Mouse (Mus musculus): ENCODE results near the gene Cyp3a13. TPM values are rescaled to one million over a fixed set of nuclear protein-coding genes. Genes with fewer than 3 reads are reported as not detected.
"Not testable (repeated sequence)": the region's sequence is repeated elsewhere in the genome, so short reads cannot be mapped to it uniquely, and the experiment has no call there.

Gene Cyp3a13
- polyA plus RNA-seq, 1 experiment from 2014 or later, result 0.26 TPM

DNA sequence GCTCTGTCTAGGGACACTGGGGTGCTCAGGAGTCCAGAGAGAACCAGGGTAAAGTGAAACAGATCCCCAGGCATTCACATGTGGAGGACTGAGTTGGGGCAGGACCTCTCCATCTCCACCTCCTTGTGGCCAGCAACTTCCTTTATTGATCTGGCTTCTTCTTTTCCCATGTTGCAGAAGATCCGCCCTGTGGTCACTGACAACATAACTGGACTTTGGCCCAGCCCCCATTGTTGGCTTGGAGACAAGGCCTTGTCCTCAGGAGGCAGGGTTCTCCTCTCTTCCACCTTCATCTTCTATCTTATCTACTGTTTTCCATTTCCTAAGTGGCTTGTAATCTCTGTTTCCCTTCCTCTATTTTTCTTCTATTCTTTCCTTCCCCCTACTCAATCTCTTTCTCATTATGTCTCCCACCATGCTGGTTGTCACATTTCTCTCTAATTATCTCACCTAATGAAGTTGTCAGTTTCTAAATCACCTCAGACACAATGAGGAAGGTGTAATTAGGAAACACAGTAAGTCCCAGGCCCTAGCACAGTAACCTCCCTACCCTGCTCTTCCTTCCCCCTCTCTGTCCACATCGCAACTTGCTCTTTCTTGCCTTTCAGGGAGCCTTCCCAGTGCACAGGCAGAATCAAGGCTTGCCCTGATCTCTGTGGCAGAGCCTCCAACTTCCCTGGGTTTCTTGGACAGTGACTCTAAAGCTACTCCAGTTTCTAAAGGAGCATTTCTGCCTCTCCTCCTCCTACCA lies 63.3 kb downstream of the Cyp3a13 start, which contains the start of gene Pilrb1:
Gene Pilrb1 (minus strand): TSS at position 147 of the 751 bp plus-strand sequence.
- H3K27ac ChIP-seq (ENCODE audit: low read length); H3K9ac ChIP-seq (ENCODE audit: low read length); H3K27me3 ChIP-seq (ENCODE audit: control insufficient read depth, insufficient read depth, low read length); H3K9me3 ChIP-seq (replicated peaks; ENCODE audit: control insufficient read depth, low read length); H3K4me2 ChIP-seq (ENCODE audit: low read depth, low read length); H3K4me1 ChIP-seq (ENCODE audit: control insufficient read depth, insufficient read depth, low read length); H3K4me3 ChIP-seq (ENCODE audit: low read length); ATAC-seq (replicated peaks; ENCODE audit: extremely low read depth, insufficient read depth, low FRiP score); H3K36me3 ChIP-seq (ENCODE audit: control insufficient read depth, insufficient read depth): not testable (repeated sequence)
- WGBS, result 63% methylated on average over 2 of the region's 2 CpGs

DNA sequence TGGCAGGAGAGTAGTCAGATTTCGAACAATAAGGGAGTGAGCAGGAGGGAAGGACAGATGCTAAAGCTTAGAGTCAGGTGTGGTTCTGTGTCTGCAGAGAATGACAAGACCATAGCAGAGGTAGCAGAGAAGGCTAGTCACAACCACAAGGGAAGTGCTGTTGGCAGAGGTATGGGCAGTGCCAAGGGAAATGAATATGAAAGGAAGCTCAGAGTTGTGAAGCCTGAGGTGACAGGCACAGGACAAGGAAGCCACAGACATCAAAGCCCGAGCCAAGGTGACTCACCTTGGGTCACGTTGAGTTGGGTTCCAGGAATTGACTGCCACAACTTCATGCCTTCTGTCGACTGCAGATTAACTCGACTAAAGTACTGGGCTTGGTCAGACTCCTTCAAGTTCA lies 64.5 kb downstream of the Cyp3a13 start:
- H3K4me1 ChIP-seq (ENCODE audit: control insufficient read depth, insufficient read depth, low read length); H3K27me3 ChIP-seq (ENCODE audit: control insufficient read depth, insufficient read depth, low read length); H3K9ac ChIP-seq (ENCODE audit: low read length); H3K36me3 ChIP-seq (ENCODE audit: control insufficient read depth, insufficient read depth); H3K27ac ChIP-seq (ENCODE audit: low read length); ATAC-seq (replicated peaks; ENCODE audit: extremely low read depth, insufficient read depth, low FRiP score); H3K4me3 ChIP-seq (ENCODE audit: low read length); H3K4me2 ChIP-seq (ENCODE audit: low read depth, low read length); H3K9me3 ChIP-seq (replicated peaks; ENCODE audit: control insufficient read depth, low read length): not testable (repeated sequence)
- WGBS, result 52% methylated on average over 4 of the region's 5 CpGs

DNA sequence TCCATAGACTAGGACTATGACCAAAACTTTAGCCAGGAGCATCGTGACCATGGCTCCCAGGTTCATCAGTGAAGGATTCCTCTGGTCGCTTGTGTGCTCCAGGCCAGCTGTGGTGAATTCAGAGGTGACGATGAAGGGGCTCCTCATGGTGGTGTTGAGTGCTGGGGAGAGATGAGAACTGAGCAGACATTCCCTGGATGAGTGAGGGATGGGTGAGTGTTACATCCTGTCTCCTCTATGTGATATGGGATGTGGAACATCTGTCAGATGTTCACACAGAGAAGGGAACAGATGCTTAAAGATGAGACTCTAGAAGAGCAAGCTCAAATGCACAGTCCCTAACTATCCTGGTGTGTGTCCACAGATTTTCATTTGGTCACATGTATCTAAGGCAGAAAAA lies 66.5 kb downstream of the Cyp3a13 start:
- 65% methylated on average over 3 of the region's 3 CpGs for WGBS
- H3K4me3 ChIP-seq (ENCODE audit: low read length); H3K27ac ChIP-seq (ENCODE audit: low read length); H3K4me2 ChIP-seq (ENCODE audit: low read depth, low read length); H3K27me3 ChIP-seq (ENCODE audit: control insufficient read depth, insufficient read depth, low read length); ATAC-seq (replicated peaks; ENCODE audit: extremely low read depth, insufficient read depth, low FRiP score); H3K9ac ChIP-seq (ENCODE audit: low read length); H3K9me3 ChIP-seq (replicated peaks; ENCODE audit: control insufficient read depth, low read length); H3K4me1 ChIP-seq (ENCODE audit: control insufficient read depth, insufficient read depth, low read length); H3K36me3 ChIP-seq (ENCODE audit: control insufficient read depth, insufficient read depth): not testable (repeated sequence)

DNA sequence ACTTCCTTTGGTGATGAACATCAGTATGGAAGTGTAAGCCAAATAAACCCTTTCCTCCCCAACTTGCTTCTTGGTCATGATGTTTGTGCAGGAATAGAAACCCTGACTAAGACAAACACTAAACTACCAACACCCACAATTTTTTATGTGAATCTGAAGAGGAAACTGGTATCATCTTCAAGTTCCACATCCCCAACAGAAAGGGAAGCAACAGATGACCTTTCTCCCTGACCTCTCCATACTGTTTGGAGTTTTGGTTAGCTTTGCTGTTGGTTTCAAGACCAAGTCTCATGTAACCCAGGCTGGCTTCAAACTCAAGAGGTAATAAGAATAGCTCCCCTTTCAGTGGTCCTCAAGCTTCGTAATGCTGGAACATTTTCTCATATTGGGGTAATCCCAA lies 71.1 kb downstream of the Cyp3a13 start:
- not testable (repeated sequence) for H3K4me2 ChIP-seq (ENCODE audit: low read depth, low read length); H3K9me3 ChIP-seq (replicated peaks; ENCODE audit: control insufficient read depth, low read length); H3K27me3 ChIP-seq (ENCODE audit: control insufficient read depth, insufficient read depth, low read length); H3K36me3 ChIP-seq (ENCODE audit: control insufficient read depth, insufficient read depth); H3K27ac ChIP-seq (ENCODE audit: low read length); H3K4me3 ChIP-seq (ENCODE audit: low read length); ATAC-seq (replicated peaks; ENCODE audit: extremely low read depth, insufficient read depth, low FRiP score); H3K9ac ChIP-seq (ENCODE audit: low read length); H3K4me1 ChIP-seq (ENCODE audit: control insufficient read depth, insufficient read depth, low read length)
- WGBS, result 72% methylated on average over 1 of the region's 1 CpGs

Other genes starting within 250 kb of the Cyp3a13 start
- gene Agfg2, start 236.9 kb downstream of the Cyp3a13 start, polyA plus RNA-seq (2015; fragmentation: Nextera tagmentation; extraction: Ambion mirVana), result 19.4 and 21.0 TPM in 2 replicates
- 1.6 and 1.9 TPM in 2 replicates for gene Nyap1, start 180.0 kb downstream of the Cyp3a13 start, polyA plus RNA-seq (2015; fragmentation: Nextera tagmentation; extraction: Ambion mirVana)
- 164 and 189 TPM in 2 replicates for gene Tsc22d4, start 175.9 kb downstream of the Cyp3a13 start, polyA plus RNA-seq (2015; fragmentation: Nextera tagmentation; extraction: Ambion mirVana)
- 20.5 and 22.6 TPM in 2 replicates for gene Ppp1r35, start 142.8 kb downstream of the Cyp3a13 start, polyA plus RNA-seq (2015; fragmentation: Nextera tagmentation; extraction: Ambion mirVana)
- 5.6 and 5.7 TPM in 2 replicates for gene Mepce, start 134.0 kb downstream of the Cyp3a13 start, polyA plus RNA-seq (2015; fragmentation: Nextera tagmentation; extraction: Ambion mirVana)
- 9.6 and 9.9 TPM in 2 replicates for gene Zcwpw1, start 133.8 kb downstream of the Cyp3a13 start, polyA plus RNA-seq (2015; fragmentation: Nextera tagmentation; extraction: Ambion mirVana)
- gene Pilra, start 85.3 kb downstream of the Cyp3a13 start, polyA plus RNA-seq (2015; fragmentation: Nextera tagmentation; extraction: Ambion mirVana), result 2.0 TPM in 2 replicates
- 0.77 and 0.89 TPM in 2 replicates for gene Pilrb1, start 63.5 kb downstream of the Cyp3a13 start, polyA plus RNA-seq (2015; fragmentation: Nextera tagmentation; extraction: Ambion mirVana)
- gene Pilrb2, start 49.8 kb downstream of the Cyp3a13 start, polyA plus RNA-seq (2015; fragmentation: Nextera tagmentation; extraction: Ambion mirVana), result 1.7 and 1.8 TPM in 2 replicates
- gene Gjc3, start 41.5 kb upstream of the Cyp3a13 start, polyA plus RNA-seq (2015; fragmentation: Nextera tagmentation; extraction: Ambion mirVana), result 0.26 TPM in 1 of 2 replicates, not detected in the other
- gene Azgp1, start 59.9 kb upstream of the Cyp3a13 start, polyA plus RNA-seq (2015; fragmentation: Nextera tagmentation; extraction: Ambion mirVana), result 0.22 TPM in 1 of 2 replicates, not detected in the other
- not detected in 2 replicates for gene Smok3a, start 99.6 kb upstream of the Cyp3a13 start, polyA plus RNA-seq (2015; fragmentation: Nextera tagmentation; extraction: Ambion mirVana)
- gene Smok3b, start 99.8 kb upstream of the Cyp3a13 start, polyA plus RNA-seq (2015; fragmentation: Nextera tagmentation; extraction: Ambion mirVana), result not detected in 2 replicates
- gene Smok3c, start 131.6 kb upstream of the Cyp3a13 start, polyA plus RNA-seq (2015; fragmentation: Nextera tagmentation; extraction: Ambion mirVana), result not detected in 2 replicates
- 8.9 and 10.1 TPM in 2 replicates for gene Zkscan1, start 163.5 kb upstream of the Cyp3a13 start, polyA plus RNA-seq (2015; fragmentation: Nextera tagmentation; extraction: Ambion mirVana)
- gene Zscan21, start 195.3 kb upstream of the Cyp3a13 start, polyA plus RNA-seq (2015; fragmentation: Nextera tagmentation; extraction: Ambion mirVana), result 37.6 and 42.7 TPM in 2 replicates
- 11.5 and 12.0 TPM in 2 replicates for gene Zfp113, start 234.1 kb upstream of the Cyp3a13 start, polyA plus RNA-seq (2015; fragmentation: Nextera tagmentation; extraction: Ambion mirVana)
- 280 and 293 TPM in 2 replicates for gene Cops6, start 239.5 kb upstream of the Cyp3a13 start, polyA plus RNA-seq (2015; fragmentation: Nextera tagmentation; extraction: Ambion mirVana)

Measured in heart, embryonic 16.5 days (tissue).